Mouse (Mus musculus): ENCODE results near the gene Samhd1.

- TF ChIP-seq ZNF384 (IDR thresholded peaks at IDR 0.05; ENCODE audit: low read depth, low read length) = no peak
- no peak for TF ChIP-seq MAFK (IDR thresholded peaks at IDR 0.05; ENCODE audit: insufficient read depth, low read depth, low read length)
- TF ChIP-seq ZC3H11A (IDR thresholded peaks at IDR 0.05; ENCODE audit: borderline replicate concordance, low read depth, low read length) = no peak
- no peak for TF ChIP-seq CHD2 (IDR thresholded peaks at IDR 0.05; ENCODE audit: low read depth, low read length)
- no peak for TF ChIP-seq HCFC1 (IDR thresholded peaks at IDR 0.05; ENCODE audit: borderline replicate concordance, insufficient read depth, low read length)
Measured at GRCm38 (mm10) chr2:157099532-157100318, 35.3 kb downstream of the Samhd1 start.
